Mouse (Mus musculus) CD4-positive, CD25-positive, alpha-beta regulatory T cell, adult 2 months (primary cell): ENCODE results near the gene Oas1f.
"Not testable (repeated sequence)": the region's sequence is repeated elsewhere in the genome, so short reads cannot be mapped to it uniquely, and the experiment has no call there.

ENCODE experiments used
- DNase-seq: peaks from one replicate; pipeline ENCODE4 v3.0.0-alpha.2; 2012; ENCODE audit warnings: low read depth, low spot score

The Oas1f gene

DNA sequence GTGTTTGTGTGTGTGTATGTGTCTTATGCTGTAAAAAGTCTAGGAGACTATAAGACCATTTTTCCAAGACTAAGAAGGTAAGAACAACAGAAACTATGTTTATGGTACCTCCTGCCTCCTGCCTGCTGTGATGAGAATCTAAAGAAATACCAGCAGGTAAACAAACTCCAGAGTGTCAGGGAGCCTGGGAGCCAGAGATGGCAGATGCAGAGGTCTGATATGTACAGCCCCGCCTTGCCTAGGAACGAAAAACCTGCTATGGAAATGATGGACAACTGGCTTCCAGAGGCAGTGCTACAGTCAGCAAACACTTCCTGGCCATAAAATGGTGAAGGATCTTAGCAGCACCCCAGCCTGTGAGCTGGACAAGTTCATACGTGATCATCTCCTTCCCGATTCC is at the start of gene Oas1f:
Oas1f (plus strand) TSS at position 301 of the 400 bp plus-strand sequence.
- no peak for DNase-seq

DNA sequence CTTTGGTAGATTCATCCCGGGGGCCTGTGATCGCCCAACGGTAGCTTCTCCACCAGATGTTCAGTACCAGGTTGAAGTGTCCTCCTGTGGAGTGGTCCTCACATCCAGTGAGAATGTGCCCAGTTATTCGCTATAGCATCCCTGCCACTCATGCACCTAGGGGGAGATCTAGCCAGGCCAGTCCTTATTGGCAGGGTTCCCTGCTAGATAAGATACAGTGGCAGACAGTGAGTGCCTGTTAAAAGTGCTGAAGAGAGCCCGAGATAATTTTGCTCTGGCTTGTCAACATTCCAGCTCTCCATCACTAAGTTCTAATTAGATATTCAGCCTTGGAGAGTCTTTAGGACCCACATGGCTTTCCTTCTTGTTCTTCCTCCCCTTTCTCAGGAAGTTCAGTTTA is 49.0 kb upstream of the Oas1f start:
- DNase-seq: not testable (repeated sequence)

DNA sequence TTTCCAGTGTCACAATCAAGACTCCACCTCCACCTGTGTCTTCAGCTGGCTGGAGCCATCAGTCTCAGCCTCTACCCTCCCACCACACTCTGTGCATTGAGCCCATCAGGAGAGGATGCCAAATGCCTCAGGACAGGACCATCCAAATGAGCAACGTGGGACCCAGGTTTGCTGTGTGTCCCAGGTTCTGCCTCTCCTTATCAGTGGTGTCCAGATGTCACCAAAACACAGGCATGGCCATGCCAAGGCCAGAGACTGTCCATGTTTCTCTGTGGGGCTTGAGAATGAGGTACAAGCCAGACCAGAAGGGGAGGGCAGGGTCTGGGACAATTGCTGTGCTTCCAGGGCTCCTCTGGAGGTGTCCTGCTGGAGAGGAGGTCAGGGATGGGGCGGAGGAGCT is 48.2 kb upstream of the Oas1f start:
- DNase-seq: not testable (repeated sequence)

DNA sequence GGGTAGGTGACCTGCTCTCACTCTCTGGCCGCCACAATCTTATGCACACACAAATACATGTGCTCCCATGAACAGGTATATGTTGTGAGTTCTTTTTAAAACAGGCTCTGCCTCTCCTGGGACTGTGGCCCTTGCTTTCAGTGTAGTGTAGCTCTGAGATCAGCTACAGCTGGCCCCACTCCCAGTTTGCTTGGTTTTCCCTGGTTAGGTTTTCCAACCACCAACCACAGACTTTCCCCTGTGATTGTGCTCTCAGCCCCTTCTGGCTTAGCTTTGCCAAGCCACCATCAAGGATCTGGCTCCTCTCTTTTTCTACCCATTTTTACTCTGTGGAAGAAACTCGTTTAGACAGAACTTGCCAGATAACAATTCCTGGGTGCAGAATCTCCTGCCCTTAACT is 43.6 kb upstream of the Oas1f start:
- no peak for DNase-seq

DNA sequence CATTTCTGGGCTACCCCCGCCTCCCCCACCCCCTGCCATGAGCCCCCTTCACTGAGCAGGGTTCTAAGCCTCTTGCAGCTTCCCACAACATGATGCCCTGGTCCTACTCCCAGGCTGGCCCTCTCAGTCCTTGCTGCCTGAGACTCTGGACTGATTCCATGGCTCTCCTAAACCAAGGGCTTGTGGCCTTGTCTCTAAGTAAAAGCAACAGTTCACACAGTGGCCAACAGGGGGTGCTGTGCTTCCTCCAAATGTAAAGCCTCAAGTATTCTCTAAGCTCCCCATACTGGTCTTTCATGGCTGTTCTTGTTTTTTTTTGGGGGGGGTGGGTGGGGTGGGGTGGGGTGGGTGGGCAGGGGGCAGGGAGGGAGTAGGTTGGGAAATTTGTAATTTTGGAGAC is 40.7 kb upstream of the Oas1f start:
- DNase-seq: peak; percentile 90

DNA sequence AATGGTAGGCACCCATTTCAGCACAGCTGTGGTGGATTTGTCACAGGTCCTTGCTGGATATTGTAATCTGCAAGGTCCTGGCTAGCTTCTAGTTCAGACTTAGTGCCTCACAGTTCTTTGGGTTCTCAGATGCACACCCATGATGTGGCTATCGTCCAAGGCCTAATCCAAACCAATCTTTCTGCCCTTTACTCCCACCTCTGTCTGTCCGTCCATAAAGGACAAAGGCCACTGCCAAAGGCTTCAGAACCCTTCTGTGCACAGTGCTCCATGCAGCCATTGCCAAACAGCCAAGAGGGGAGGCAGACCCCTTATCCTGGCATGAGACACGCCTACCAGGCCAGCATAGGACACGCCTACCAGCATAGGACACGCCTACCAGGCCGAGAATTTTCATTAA is 38.0 kb upstream of the Oas1f start:
- no peak for DNase-seq

DNA sequence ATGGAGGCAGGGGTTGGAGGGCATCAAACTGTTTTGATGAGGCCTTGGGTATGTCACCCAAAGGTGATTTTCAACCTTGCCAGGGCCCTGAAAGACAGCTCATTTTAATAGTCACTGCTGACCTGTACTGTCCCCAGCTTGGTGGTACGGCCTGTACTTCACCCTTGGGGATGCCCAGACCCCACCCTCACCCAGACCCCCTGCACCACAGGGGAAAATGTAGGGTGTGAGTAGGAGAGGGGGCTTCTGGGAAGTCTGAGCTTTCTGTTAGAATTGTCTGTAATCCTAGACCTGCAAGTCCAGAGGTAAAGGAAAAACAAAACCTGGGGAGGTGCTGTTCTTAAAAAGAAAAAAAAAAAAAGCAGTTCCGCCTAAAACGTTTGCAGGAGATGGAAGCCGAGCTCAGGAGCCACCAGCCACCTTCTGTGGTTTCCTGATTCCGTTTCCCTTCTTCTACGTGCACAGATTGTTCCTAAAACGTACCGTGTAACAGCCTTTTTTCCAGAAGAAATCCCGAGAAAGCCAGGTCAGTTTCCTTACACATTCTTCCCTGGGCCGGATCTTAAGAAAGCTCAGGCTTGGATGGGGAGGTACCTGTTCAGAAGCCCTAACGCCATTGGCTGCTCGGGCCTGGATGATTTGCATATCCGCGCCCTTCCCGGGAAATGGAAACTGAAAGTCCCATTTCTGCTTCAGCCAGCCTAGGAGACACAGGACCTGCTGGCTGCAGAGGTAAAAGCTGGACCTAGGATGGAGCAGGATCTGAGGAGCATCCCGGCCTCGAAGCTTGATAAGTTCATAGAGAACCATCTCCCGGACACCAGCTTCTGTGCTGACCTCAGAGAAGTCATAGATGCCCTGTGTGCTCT is 35.0 kb upstream of the Oas1f start, which contains the start of gene Oas1c:
Oas1c (minus strand) TSS at position 564 of the 869 bp plus-strand sequence.
- DNase-seq: peak; percentile 92

DNA sequence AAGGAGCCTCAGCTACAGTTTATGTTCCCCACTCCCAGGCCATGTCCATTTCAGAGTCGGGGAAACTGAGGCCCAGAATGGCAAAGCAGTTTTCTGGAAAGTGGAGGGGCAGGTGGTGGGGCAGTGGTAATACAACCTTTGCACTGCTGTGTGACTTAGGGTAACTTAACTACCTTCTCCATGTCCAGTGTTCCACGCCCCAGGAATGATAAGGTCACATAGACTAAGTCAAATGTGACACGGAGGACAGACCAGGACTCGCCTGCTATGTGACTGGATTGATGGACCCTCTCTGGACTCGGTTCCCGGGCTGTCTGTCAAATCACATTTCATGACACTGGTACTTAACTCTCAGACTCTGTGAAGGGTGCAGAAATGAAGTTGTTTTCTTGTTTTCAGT is 34.1 kb upstream of the Oas1f start:
- DNase-seq: no peak

DNA sequence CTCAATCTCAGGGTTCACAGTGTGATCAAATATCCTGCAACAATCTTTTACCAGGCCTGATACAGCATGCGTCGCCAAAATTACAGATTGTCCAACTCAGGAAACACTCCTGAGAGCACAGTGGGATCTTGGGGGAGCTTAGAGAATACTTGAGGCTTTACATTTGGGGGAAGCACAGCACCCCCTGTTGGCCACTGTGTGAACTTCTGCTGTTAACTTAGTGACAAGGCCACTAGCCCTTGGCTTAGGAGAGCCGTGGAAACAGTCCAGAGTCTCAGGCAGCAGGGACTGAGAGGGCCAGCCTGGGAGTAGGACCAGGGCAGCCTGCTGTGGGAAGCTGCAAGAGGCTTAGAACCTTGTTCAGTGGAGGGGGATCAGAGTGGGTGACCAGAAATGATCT is 31.2 kb upstream of the Oas1f start:
- peak; percentile 83 for DNase-seq

DNA sequence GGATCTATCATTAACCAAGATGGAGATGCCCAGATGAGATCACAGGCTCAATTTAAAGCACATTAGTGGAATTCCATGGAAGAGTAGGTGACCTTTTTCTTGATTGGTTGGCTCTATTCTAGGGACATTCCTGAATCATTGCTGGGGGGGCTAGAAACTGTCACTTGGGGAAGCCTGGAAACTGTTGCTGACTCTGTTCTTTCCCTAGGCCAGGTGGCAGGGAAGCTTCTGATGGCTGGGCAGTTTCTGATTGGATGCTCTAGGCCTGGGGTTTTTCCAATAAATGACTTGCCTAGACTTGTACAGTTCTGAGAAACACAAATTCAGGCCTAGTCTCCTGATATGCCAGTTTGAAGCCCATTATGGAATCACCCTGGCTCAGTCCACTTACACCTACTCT is 28.2 kb upstream of the Oas1f start:
- DNase-seq: no peak

DNA sequence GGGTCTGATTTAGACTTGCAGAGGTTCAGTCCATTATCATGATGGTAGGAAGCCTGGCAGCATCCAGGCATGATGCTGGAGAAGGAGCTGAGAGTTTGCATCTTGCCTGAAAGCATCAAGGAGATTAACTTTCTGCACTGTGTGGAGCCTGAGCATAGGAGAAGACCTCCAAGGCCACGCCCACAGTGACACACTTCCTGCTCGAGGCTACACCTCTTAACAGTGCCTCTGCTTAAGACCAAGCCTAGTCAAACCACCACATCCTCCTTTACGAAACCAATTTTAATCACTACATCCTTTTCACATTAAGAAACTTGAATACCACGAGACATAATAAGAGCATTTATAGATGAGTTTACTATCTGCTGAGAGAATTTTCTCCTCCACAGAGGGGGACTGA is 16.1 kb upstream of the Oas1f start:
- DNase-seq: peak; percentile 87

DNA sequence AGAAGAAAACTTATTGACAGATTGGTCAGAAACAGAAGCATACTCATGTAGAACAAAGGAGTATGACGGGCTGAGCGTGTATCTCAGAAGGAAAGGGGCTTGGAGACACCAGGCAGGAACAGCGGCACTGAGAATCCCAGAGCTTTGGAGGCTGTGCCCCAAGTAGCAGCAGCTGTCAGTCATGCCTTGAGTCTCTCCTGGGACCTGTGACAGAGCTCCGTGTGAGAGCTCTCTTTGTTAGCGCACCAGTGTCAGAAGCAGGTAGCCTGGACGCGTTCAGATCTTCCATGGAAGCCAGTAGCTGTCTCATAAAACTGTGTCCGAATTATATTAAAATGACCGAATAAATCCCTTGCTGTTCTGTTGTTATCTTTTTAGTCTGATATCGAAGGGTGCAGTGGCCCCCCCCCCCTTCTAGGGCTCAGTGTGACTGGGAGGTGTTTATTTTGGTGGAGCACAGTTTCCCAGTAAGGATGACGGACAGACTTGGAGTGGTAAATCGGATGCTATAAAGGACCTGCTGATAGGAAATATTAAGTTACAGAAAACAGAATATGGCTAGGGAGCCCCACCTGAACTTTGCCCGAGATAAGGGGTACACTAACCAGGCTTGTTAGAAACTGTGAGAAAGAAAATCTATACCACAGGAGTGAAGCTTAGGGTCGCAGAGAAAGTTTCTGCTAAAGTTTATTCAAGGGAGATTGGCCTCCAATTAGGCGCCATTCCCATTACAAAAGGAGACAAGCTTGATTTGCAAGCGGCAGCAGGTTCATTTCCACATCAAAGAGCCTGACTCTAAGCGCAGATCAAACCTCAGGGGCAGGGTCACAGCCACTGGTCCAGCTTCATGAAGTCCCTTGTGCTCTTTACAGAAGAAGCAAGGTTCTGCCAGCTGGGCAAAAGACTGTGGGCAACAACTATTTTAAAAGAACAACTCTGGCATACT is 13.6 kb upstream of the Oas1f start:
- DNase-seq: no peak

DNA sequence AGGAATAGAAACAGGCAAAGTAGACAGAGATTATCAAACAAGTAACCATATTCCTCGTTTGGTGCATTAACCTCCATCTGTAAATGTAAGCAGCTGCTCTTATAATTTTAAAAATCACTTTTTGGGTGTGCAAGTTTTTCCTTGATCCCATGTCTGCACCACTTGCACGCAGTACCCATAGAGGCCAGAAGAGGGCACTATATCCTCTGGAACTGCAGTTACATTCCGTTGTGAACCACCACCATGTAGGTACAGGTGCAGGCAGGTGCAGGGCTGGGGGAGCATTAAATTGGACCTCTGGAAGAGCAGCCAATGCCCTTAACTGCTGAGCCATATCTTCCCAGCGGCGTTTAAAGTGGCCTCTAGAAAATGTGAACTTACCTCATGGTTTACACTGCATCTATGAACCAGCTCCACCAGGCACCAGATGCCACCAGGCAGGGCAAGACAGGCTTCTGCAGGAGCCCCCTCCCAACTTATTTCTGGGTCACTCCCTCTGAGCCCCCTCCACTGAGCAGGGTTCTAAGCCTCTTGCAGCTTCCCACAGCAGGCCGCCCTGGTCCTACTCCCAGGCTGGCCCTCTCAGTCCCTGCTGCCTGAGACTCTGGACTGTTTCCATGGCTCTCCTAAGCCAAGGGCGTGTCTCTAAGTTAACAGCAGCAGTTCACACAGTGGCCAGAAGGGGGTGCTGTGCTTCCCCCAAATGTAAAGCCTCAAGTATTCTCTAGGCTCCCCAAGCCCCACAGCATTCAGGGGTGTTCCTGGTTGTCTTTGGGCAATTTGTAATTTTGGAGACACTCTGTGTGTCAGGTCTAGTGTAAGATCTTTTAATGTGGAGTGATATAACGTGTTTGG is 10.2 kb upstream of the Oas1f start:
- peak; percentile 81 for DNase-seq

DNA sequence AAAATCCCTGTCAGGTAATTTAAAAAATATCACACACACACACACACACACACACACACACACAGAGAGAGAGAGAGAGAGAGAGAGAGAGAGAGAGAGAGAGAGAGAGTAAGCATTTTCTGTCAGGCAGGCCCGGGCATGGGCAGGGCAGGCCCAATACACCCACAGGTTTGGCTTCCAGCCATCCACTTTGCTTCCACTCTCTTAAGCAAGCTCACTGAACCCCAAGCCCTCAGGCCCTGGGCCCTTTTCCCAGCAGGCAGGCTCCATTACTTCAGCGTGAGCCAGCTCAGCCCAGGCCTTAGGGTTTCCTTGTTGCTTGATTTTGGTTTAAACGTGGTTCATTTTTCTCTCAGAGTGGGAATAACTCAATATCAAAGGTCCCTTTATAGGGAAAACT is 2.5 kb upstream of the Oas1f start:
- no peak for DNase-seq

DNA sequence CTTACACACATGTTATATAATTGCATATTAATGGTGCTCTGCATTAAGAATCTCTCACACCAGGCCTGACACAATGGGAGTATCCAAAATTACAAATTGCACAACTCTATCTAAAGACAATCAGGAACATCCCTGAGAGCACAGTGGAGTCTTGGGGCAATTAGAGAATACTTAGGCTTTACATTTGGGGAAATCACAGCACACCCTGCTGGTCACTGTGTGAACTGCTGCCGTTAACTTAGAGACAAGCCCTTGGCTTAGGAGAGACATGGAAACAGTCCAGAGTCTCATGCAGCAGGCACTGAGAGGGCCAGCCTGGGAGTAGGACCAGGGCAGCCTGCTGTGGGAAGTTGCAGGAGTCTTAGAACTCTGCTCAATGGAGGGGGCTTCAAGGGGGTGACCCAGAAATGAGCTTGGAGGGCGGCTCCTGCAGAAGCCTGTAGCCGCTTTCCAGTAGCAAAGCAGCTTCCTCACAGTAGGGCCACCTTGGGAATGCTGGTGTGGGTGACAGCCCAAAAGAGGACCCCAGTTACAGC is 2.5 kb downstream of the Oas1f start:
- peak; percentile 81 for DNase-seq

DNA sequence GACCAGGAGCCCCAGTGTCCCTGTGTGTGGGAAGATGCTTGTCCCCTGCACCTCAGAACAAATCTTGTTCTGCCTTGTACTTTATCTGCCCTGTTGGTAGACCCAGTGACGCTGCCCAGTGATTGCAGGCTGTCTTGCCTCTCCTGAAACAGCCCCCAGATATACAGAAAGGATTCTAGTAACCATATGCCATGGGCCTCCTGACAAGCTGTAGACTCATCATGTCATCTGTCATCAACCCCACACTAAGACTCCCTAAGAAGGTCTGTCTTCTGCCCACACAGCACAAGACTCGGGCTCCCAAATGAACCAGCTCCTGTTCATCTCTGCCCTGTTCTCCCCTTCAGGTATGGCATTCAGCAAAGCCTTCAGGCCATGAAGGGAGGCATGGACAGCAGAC is 12.1 kb downstream of the Oas1f start:
- no peak for DNase-seq

DNA sequence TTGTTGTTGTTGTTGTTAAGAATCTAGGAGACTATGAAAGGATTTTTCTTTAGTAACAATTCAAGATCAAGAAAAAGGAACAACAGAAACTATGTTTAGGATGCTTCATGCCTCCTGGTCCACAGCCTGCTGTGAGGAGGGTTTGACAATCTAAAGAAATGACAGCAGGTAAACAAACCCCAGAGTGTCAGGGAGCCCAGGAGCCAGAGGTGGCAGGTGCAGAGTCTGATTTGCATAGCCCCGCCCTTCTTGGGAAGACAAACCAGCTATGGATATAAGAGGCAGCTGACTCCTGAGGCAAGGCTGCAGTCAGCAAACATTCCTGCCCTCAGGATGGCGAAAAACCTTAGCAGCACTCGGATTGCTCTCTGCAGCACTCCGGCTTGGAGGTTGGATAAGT is 14.0 kb downstream of the Oas1f start, which contains the start of gene Oas1h:
Oas1h (plus strand) TSS at position 301 of the 400 bp plus-strand sequence.
- DNase-seq: no peak

DNA sequence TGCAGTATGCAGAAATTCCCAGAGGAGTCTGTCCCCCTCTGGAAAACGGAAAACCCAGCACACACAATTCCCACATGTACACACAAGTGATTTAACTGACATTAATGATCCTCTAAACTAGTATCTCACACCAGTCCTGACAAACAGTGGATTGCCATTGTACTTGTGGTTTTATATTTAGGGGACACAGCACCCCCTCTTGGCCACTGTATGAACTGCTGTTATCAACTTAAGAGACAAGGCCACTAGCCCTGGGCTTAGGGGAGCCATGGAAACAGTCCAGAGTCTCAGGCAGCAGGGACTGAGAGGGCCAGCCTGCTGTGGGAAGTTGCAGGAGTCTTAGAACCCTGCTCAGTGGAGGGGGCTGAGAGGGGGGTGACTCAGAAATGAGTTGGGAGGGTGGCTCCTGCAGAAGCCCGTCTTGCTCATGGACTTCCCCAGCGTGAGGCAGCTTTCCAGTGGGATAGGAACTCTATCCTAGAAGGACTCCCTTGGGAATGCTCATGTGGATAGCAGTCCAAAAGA is 18.2 kb downstream of the Oas1f start:
- DNase-seq: peak; percentile 71

DNA sequence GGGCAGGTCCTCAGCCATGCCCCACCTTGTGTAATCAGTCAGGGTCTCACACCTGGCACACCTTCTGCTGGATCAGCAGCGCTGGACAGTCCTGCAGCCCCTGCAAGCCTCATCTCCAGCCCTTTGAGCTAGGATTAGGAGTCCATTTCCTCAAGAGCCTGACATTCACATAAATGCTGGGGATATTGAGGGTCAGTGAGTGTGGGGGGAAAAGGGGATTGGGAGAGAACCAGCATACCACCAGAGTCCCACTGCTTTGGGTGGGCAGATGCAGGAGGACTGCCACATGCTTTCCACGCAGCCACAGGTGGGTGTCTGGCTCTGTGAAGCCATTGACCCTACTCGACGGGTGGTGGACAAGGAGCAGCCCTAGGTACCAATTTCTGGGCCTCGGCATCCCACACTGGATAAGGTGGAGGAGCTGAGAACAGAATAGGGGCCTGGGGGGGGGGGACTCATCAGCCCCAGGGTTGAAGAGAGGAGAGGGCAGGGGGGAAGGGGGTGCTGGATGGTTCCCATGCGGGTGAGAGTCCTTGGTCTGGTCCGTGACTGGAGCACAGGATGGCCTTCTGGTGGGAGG is 22.4 kb downstream of the Oas1f start:
- DNase-seq: no peak

DNA sequence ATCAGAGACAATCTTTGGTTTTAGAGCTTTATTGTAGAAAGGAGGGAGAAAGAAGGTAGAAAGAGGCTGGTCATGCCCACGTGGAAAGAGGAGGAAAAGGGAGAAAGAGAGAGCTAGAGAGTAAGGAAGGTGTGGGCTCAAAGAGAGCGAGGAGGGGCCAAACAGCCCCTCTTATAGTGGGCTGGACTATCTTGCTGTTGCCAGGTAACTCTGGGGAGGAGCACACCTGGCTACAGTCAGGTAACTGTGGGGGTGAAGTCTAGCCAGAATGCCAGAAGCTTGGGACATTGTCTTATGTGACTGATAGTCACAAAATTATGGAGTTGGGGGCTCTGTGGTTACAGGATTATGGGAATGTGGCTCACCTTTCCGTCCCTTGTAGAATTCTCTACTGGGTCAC is 22.9 kb downstream of the Oas1f start:
- no peak for DNase-seq

DNA sequence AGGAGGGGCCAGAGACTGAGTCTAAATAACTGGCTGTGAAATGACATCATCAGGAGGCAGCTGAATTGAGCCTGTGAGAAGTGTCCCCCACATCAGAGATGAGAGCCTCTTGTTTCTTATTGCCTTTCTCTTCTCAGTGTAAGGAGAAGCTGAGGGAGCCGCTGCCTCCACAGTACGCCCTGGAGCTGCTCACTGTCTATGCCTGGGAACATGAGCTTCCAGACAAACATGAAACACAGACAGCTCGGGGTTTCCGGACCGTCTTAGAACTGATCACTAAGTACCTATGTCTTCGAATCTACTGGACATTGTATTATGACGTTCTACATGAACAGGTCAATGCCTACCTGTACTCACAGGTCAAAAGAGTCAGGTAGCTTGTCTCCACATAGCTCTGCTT is 23.6 kb downstream of the Oas1f start:
- DNase-seq: no peak
